Mouse (Mus musculus): Measurements from ENCODE around the gene Tcea2. TPM values are rescaled to one million over a fixed set of nuclear protein-coding genes. Genes with fewer than 3 reads are reported as not detected.
A peak's percentile ranks its signal among the peaks of the same experiment; 100 is the strongest.

Tcea2 gene
- polyA plus RNA-seq, 1 experiment, result 4.3 TPM

DNA sequence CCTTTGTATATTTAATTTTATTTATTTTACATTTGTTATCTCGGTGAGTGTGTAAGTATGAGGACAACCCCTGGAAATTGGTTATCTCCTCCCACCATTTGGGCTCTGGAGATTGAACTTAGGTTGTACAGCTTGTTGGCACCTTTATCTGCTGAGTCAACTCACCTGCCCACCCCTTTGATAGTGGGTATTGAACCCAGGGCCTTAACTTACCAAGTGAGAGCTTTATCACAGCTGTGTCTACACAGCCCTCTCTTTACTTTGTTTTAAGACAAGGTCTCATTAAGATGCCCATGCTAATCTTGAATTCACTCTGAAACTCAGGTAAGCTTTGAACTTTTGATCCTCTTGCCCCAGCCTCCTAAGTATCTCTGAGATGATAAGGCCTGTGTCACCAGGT is 1.9 kb downstream of the Tcea2 start:
- no peak overlapping the region for H3K27ac ChIP-seq (ENCODE audit: insufficient read depth, low read depth, low read length)
- no peak overlapping the region for H3K4me3 ChIP-seq (ENCODE audit: low read depth, low read length)
- no peaks in the 10 kb centered on the region; the same call in 1 of the 2 replicates for H3K27me3 ChIP-seq (ENCODE audit: control insufficient read depth, insufficient read depth, low read length)
- no peaks in the 10 kb centered on the region for H3K36me3 ChIP-seq (ENCODE audit: control insufficient read depth, insufficient read depth, low read length)
- TF ChIP-seq CTCF (IDR thresholded peaks at IDR 0.05; ENCODE audit: extremely low read depth, insufficient read length, insufficient replicate concordance, low read depth, low read length), result no peak
- no peak for TF ChIP-seq POLR2A (IDR thresholded peaks at IDR 0.05; ENCODE audit: low read depth, low read length)
- peaks cover 3% of the 10 kb centered on the region; the same call in 1 of the 2 replicates for H3K4me1 ChIP-seq (ENCODE audit: control insufficient read depth, insufficient read depth, insufficient read length, low read length)
- WGBS, result 62% methylated on average over 1 of the region's 1 CpGs

DNA sequence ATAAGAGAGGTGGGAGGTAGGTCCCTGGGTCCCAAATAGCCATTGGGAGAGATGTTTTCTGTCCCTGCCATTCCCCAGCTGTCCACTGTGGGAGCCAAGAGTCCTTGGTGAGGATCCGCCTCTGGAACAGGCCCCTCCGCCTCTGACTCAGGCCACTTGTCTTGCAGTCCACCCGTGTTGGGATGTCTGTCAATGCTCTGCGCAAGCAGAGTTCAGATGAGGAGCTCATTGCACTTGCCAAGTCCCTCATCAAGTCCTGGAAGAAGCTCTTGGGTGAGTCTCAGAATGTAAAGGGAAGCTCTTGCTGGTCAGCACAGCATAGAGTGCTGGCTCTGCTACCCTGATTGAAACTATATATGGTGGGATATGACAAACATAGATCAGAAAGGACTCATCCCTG is 3.3 kb downstream of the Tcea2 start:
- peaks cover 3% of the 10 kb centered on the region; the same call in 1 of the 2 replicates for H3K4me1 ChIP-seq (ENCODE audit: control insufficient read depth, insufficient read depth, insufficient read length, low read length)
- 73% methylated on average over 4 of the region's 4 CpGs for WGBS
- H3K27ac ChIP-seq (ENCODE audit: insufficient read depth, low read depth, low read length), result no peak overlapping the region
- H3K36me3 ChIP-seq (ENCODE audit: control insufficient read depth, insufficient read depth, low read length), result no peaks in the 10 kb centered on the region
- no peak overlapping the region for H3K4me3 ChIP-seq (ENCODE audit: low read depth, low read length)
- no peaks in the 10 kb centered on the region for H3K27me3 ChIP-seq (ENCODE audit: control insufficient read depth, insufficient read depth, low read length)
- TF ChIP-seq CTCF (IDR thresholded peaks at IDR 0.05; ENCODE audit: extremely low read depth, insufficient read length, insufficient replicate concordance, low read depth, low read length) (no peak), POLR2A (IDR thresholded peaks at IDR 0.05; ENCODE audit: low read depth, low read length) (no peak)

DNA sequence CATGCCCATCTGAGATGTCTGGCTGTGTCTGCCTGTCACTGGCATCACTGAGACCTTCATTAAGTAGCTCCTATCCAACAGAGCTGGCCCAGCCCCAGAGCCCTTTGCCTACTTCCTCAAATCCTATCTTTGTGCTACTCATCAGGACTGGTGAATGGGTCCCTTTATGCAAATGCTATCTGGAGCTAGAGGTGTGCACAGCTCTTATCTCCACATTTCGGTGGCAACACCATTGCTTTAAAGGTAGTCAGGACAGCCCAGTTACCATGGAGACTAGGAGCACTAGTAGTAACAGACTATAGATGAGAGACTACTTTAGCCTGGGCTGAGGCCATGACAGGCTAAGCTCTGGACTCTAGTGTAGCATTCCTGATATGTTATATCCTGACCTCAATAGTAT is 4.6 kb downstream of the Tcea2 start:
- no peak overlapping the region for H3K27ac ChIP-seq (ENCODE audit: insufficient read depth, low read depth, low read length)
- no peaks in the 10 kb centered on the region for H3K27me3 ChIP-seq (ENCODE audit: control insufficient read depth, insufficient read depth, low read length)
- H3K36me3 ChIP-seq (ENCODE audit: control insufficient read depth, insufficient read depth, low read length), result no peaks in the 10 kb centered on the region
- no peak overlapping the region for H3K4me3 ChIP-seq (ENCODE audit: low read depth, low read length)
- WGBS, result 34% methylated on average over 1 of the region's 1 CpGs
- TF ChIP-seq POLR2A (IDR thresholded peaks at IDR 0.05; ENCODE audit: low read depth, low read length), result no peak
- no peak for TF ChIP-seq CTCF (IDR thresholded peaks at IDR 0.05; ENCODE audit: extremely low read depth, insufficient read length, insufficient replicate concordance, low read depth, low read length)
- peaks cover 3% of the 10 kb centered on the region; the same call in 1 of the 2 replicates for H3K4me1 ChIP-seq (ENCODE audit: control insufficient read depth, insufficient read depth, insufficient read length, low read length)

DNA sequence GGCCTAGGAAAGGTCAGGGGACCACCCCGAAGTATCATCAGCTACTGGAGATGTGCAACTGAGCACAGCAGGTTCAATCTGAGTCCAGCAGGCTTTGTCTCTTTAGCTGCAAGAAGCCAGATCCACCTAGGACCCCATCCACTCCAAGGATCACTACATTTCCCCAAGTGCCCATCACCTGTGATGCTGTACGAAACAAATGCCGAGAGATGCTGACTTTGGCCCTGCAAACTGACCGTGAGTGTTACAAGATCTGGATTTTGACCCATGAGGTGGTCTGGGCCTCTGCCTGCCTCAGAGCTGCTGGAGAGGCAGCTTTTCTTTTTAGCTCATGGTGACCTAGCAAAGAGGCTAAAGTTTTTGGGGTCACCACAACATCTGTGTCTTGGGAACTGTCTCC is 5.6 kb downstream of the Tcea2 start:
- Histone ChIP-seq H3K27ac (ENCODE audit: insufficient read depth, low read depth, low read length) (no peak overlapping the region), H3K36me3 (ENCODE audit: control insufficient read depth, insufficient read depth, low read length) (no peaks in the 10 kb centered on the region), H3K4me1 (ENCODE audit: control insufficient read depth, insufficient read depth, insufficient read length, low read length) (peaks cover under 1% of the 10 kb centered on the region; the same call in 1 of the 2 replicates), H3K4me3 (ENCODE audit: low read depth, low read length) (no peak overlapping the region), H3K27me3 (ENCODE audit: control insufficient read depth, insufficient read depth, low read length) (no peaks in the 10 kb centered on the region)
- WGBS, result 92% methylated on average over 4 of the region's 4 CpGs
- TF ChIP-seq POLR2A (IDR thresholded peaks at IDR 0.05; ENCODE audit: low read depth, low read length) (no peak), CTCF (IDR thresholded peaks at IDR 0.05; ENCODE audit: extremely low read depth, insufficient read length, insufficient replicate concordance, low read depth, low read length) (no peak)

DNA sequence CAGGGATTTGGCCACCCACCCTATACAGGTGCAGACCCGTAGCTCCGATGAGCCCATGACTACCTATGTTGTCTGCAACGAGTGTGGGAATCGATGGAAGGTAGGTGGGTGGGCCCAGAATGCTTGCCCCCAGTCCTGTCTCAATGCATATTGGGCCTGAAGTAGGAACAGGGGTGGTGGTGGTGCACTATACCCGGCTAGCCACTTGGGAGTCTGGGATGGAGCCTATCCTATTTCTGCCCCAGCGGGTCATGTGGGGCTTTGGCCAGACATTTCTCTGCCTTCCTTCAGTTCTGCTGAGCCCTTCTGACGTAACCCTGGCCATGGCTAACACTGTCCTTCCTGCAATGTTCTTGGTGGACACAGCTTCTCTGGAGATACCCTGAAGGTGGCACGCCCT is 7.5 kb downstream of the Tcea2 start:
- Histone ChIP-seq H3K4me3 (ENCODE audit: low read depth, low read length) (no peak overlapping the region), H3K27me3 (ENCODE audit: control insufficient read depth, insufficient read depth, low read length) (no peaks in the 10 kb centered on the region), H3K27ac (ENCODE audit: insufficient read depth, low read depth, low read length) (no peak overlapping the region), H3K36me3 (ENCODE audit: control insufficient read depth, insufficient read depth, low read length) (no peaks in the 10 kb centered on the region), H3K4me1 (ENCODE audit: control insufficient read depth, insufficient read depth, insufficient read length, low read length) (no peaks in the 10 kb centered on the region)
- 90% methylated on average over 8 of the region's 8 CpGs for WGBS
- no peak for TF ChIP-seq CTCF (IDR thresholded peaks at IDR 0.05; ENCODE audit: extremely low read depth, insufficient read length, insufficient replicate concordance, low read depth, low read length)
- TF ChIP-seq POLR2A (IDR thresholded peaks at IDR 0.05; ENCODE audit: low read depth, low read length), result no peak

DNA sequence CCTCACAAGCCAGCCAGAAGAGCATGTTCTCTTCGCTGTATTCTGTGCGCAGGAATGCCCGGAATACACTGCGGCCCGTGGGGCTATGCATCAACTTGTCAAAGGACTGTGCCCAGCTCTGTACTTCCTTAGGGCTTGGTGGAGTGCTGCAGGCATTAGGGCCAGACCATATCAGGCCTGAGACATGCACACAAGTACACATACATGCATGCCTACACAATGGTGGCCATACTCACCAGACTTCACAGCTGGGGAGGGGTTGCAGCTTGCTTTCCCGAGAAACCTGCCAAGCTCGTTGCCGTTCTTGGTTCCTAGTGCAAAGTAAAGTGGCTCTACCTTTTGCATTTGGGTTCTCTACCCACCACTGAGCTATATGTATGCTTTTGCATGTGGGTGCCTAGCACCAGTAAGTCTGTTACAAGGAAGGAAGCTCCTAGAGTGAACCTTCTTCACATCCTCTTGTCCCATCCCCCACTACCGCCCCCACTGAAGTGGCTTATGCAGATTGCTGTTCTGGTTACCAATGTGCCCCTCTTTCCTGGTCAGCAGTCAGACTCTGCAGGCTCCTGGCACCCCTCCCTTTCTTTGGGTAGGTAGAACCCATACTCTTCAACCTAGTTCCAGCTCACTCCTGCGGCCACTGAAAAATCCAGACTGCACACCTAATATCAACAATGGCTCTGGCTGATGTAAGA is 9.5 kb downstream of the Tcea2 start:
- Histone ChIP-seq H3K36me3 (ENCODE audit: control insufficient read depth, insufficient read depth, low read length) (no peaks in the 10 kb centered on the region), H3K4me3 (ENCODE audit: low read depth, low read length) (no peak overlapping the region), H3K4me1 (ENCODE audit: control insufficient read depth, insufficient read depth, insufficient read length, low read length) (peaks cover 6% of the 10 kb centered on the region), H3K27ac (ENCODE audit: insufficient read depth, low read depth, low read length) (no peak overlapping the region), H3K27me3 (ENCODE audit: control insufficient read depth, insufficient read depth, low read length) (0 out of 2 replicates have a peak, but pooled peaks cover 3% of the 10 kb centered on the region)
- 90% methylated on average over 10 of the region's 10 CpGs for WGBS
- TF ChIP-seq CTCF (IDR thresholded peaks at IDR 0.05; ENCODE audit: extremely low read depth, insufficient read length, insufficient replicate concordance, low read depth, low read length) (no peak), POLR2A (IDR thresholded peaks at IDR 0.05; ENCODE audit: low read depth, low read length) (no peak)

DNA sequence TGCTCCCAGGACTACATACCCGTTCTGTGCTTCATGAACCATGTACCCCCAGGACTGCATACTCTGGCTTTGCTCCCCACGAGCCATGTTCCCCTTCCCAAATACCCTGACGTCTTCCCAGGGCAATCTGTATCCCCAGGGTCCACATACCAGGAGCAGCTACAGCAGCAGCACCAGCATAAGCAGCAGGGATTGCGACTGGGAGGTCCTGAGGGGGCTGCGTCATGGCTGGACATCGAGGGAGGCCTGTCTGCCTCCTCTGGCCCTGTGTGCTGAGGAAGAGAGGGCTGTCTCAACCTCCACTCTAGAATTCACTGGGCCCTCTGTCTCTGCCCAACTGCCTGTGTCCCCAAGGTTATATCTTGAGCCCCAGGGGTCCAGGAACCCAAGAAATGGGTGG is 11.0 kb downstream of the Tcea2 start:
- WGBS, result 89% methylated on average over 6 of the region's 6 CpGs
- H3K27ac ChIP-seq (ENCODE audit: insufficient read depth, low read depth, low read length), result no peak overlapping the region
- H3K27me3 ChIP-seq (ENCODE audit: control insufficient read depth, insufficient read depth, low read length), result 0 out of 2 replicates have a peak, but pooled peaks cover 6% of the 10 kb centered on the region
- peaks cover 6% of the 10 kb centered on the region for H3K4me1 ChIP-seq (ENCODE audit: control insufficient read depth, insufficient read depth, insufficient read length, low read length)
- H3K36me3 ChIP-seq (ENCODE audit: control insufficient read depth, insufficient read depth, low read length), result no peaks in the 10 kb centered on the region
- no peak for TF ChIP-seq CTCF (IDR thresholded peaks at IDR 0.05; ENCODE audit: extremely low read depth, insufficient read length, insufficient replicate concordance, low read depth, low read length)
- TF ChIP-seq POLR2A (IDR thresholded peaks at IDR 0.05; ENCODE audit: low read depth, low read length), result no peak
- H3K4me3 ChIP-seq (ENCODE audit: low read depth, low read length), result peak overlapping the region; percentile 27

Measured in small intestine, adult 2 months (tissue).